Mouse (Mus musculus) G1E (cell line): ENCODE data around the gene Dohh.

Experiments used
- CTCF ChIP-seq: IDR thresholded peaks from 2 replicates; pipeline ENCODE4 v1.5.1; 2012; ENCODE audit warnings: low read depth, low read length, inconsistent platforms, mixed read lengths
- GATA1 ChIP-seq: IDR thresholded peaks from 2 replicates; pipeline ENCODE4 v1.6.1; 2012; ENCODE audit warnings: borderline replicate concordance, low read length, inconsistent platforms, mixed read lengths
- POLR2AphosphoS5 ChIP-seq: IDR thresholded peaks from 2 replicates; pipeline ENCODE4 v1.6.1; 2012; ENCODE audit warnings: low read depth, low read length, inconsistent platforms; ENCODE audit not compliant: insufficient replicate concordance

GRCm38 (mm10) chr10:81385603-81386306, 1.5 kb downstream of the Dohh start:
- TF ChIP-seq CTCF (no peak), GATA1 (no peak), POLR2AphosphoS5 (no peak)
